Mouse (Mus musculus): ENCODE data around the gene Cwc25. TPM values are rescaled to one million over a fixed set of nuclear protein-coding genes. Genes with fewer than 3 reads are reported as not detected.
"Not testable (repeated sequence)": the region's sequence is repeated elsewhere in the genome, so short reads cannot be mapped to it uniquely, and the experiment has no call there.

The Cwc25 gene
- total and polyA plus RNA-seq, 2 experiments from 2014 or later = 11.8 to 15.5 TPM

GRCm38 (mm10) chr11:97740190-97740589 lies 26.2 kb downstream of the Cwc25 start:
- no peak overlapping the region for H3K27ac ChIP-seq (ENCODE audit: low read depth, low read length)
- no peak overlapping the region for H3K9ac ChIP-seq
- ATAC-seq = no peak
- H3K36me3 ChIP-seq (ENCODE audit: insufficient read depth) = no peaks in the 10 kb centered on the region
- H3K27me3 ChIP-seq (ENCODE audit: insufficient read depth, low read length) = no peaks in the 10 kb centered on the region
- no peak overlapping the region for H3K4me2 ChIP-seq (ENCODE audit: low read depth)
- no peak overlapping the region for H3K4me3 ChIP-seq (ENCODE audit: low read depth, low read length)
- H3K4me1 ChIP-seq (ENCODE audit: insufficient read depth) = peaks cover 18% of the 10 kb centered on the region
- WGBS = 35% methylated on average over 7 of the region's 7 CpGs
- H3K9me3 ChIP-seq (ENCODE audit: low read length) = no peaks in the 10 kb centered on the region
- no peak for TF ChIP-seq CTCF (IDR thresholded peaks at IDR 0.05; ENCODE audit: low read depth)
- DNase-seq = no peak

GRCm38 (mm10) chr11:97739155-97739554 lies 27.2 kb downstream of the Cwc25 start:
- Histone ChIP-seq H3K9ac (no peak overlapping the region), H3K4me1 (ENCODE audit: insufficient read depth) (peaks cover 18% of the 10 kb centered on the region), H3K36me3 (ENCODE audit: insufficient read depth) (no peaks in the 10 kb centered on the region), H3K4me3 (ENCODE audit: low read depth, low read length) (no peak overlapping the region), H3K27me3 (ENCODE audit: insufficient read depth, low read length) (no peaks in the 10 kb centered on the region), H3K27ac (ENCODE audit: low read depth, low read length) (no peak overlapping the region), H3K9me3 (ENCODE audit: low read length) (no peaks in the 10 kb centered on the region), H3K4me2 (ENCODE audit: low read depth) (no peak overlapping the region)
- peak; percentile 29 for TF ChIP-seq CTCF (IDR thresholded peaks at IDR 0.05; ENCODE audit: low read depth)
- ATAC-seq = no peak
- no peak for DNase-seq
- 92% methylated on average over 3 of the region's 3 CpGs for WGBS

GRCm38 (mm10) chr11:97738703-97739102 lies 27.7 kb downstream of the Cwc25 start:
- 67% methylated on average over 6 of the region's 6 CpGs for WGBS
- no peak for DNase-seq
- Histone ChIP-seq H3K27me3 (ENCODE audit: insufficient read depth, low read length) (no peaks in the 10 kb centered on the region), H3K9me3 (ENCODE audit: low read length) (no peaks in the 10 kb centered on the region), H3K4me3 (ENCODE audit: low read depth, low read length) (no peak overlapping the region), H3K4me2 (ENCODE audit: low read depth) (no peak overlapping the region), H3K36me3 (ENCODE audit: insufficient read depth) (no peaks in the 10 kb centered on the region), H3K27ac (ENCODE audit: low read depth, low read length) (no peak overlapping the region), H3K9ac (no peak overlapping the region), H3K4me1 (ENCODE audit: insufficient read depth) (peaks cover 17% of the 10 kb centered on the region)
- TF ChIP-seq CTCF (IDR thresholded peaks at IDR 0.05; ENCODE audit: low read depth) = peak; percentile 46
- no peak for ATAC-seq

- no peaks in the 10 kb centered on the region for H3K27me3 ChIP-seq (ENCODE audit: insufficient read depth, low read length)
- H3K36me3 ChIP-seq (ENCODE audit: insufficient read depth) = no peaks in the 10 kb centered on the region; the same call in 1 of the 2 replicates
- ATAC-seq (no peak), DNase-seq (no peak)
- H3K27ac ChIP-seq (ENCODE audit: low read depth, low read length) = no peak overlapping the region
- TF ChIP-seq CTCF (IDR thresholded peaks at IDR 0.05; ENCODE audit: low read depth) = no peak
- no peak overlapping the region for H3K4me2 ChIP-seq (ENCODE audit: low read depth)
- no peak overlapping the region for H3K9ac ChIP-seq
- H3K4me3 ChIP-seq (ENCODE audit: low read depth, low read length) = no peak overlapping the region
- H3K9me3 ChIP-seq (ENCODE audit: low read length) = no peaks in the 10 kb centered on the region
- peaks cover 6% of the 10 kb centered on the region; the same call in 1 of the 2 replicates for H3K4me1 ChIP-seq (ENCODE audit: insufficient read depth)
- WGBS = 43% methylated on average over 4 of the region's 4 CpGs
These were observed 28.8 kb downstream of the Cwc25 start for GRCm38 (mm10) chr11:97737600-97737999.

DNA sequence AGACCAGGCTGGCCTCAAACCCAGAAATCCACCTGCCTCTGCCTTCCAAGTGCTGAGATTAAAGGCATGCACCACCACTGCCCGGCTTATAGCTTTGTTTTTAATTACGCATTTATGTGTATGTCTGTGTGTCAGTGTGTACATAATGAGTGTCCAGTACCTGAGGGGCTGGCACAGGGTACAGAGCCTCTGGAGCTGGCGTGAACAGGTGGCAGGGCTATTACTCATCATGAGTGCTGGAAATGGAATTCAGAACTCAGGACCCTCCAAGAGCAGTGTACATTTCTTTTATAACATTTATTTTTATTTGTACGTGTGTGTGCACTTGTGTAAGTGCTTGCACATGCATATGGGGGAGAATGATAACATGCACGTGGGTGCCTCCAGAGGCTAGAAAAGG lies 29.7 kb downstream of the Cwc25 start:
- Histone ChIP-seq H3K9me3 (ENCODE audit: low read length) (no peaks in the 10 kb centered on the region), H3K4me3 (ENCODE audit: low read depth, low read length) (no peak overlapping the region), H3K27me3 (ENCODE audit: insufficient read depth, low read length) (no peaks in the 10 kb centered on the region), H3K4me1 (ENCODE audit: insufficient read depth) (no peaks in the 10 kb centered on the region), H3K4me2 (ENCODE audit: low read depth) (no peak overlapping the region), H3K9ac (no peak overlapping the region), H3K36me3 (ENCODE audit: insufficient read depth) (peaks cover 6% of the 10 kb centered on the region; the same call in 1 of the 2 replicates), H3K27ac (ENCODE audit: low read depth, low read length) (no peak overlapping the region)
- no peak for DNase-seq
- WGBS = 90% methylated on average over 5 of the region's 5 CpGs
- TF ChIP-seq CTCF (IDR thresholded peaks at IDR 0.05; ENCODE audit: low read depth) = no peak
- ATAC-seq = no peak

DNA sequence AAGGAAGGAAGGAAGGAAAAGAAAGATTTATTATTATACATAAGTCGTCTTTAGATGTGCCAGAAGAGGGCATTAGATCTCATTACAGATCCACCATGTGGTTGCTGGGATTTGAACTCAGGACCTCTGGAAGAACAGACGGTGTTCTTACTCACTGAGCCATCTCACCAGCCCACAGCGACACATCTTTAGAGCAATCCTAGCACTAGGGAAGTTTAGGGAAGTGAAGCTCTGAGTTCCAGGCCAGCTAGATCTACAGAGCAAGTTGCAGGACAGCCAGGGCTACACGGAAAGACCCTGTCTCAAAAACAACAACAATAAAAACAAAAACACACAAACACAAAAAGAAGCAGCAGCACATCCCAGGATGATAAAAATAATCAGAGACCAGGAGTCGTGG lies 31.5 kb downstream of the Cwc25 start:
- not testable (repeated sequence) for H3K4me1 ChIP-seq (ENCODE audit: insufficient read depth); DNase-seq; H3K9me3 ChIP-seq (ENCODE audit: low read length); H3K27me3 ChIP-seq (ENCODE audit: insufficient read depth, low read length); ATAC-seq; H3K27ac ChIP-seq (ENCODE audit: low read depth, low read length); H3K4me2 ChIP-seq (ENCODE audit: low read depth); H3K4me3 ChIP-seq (ENCODE audit: low read depth, low read length); H3K9ac ChIP-seq
- WGBS = 87% methylated on average over 5 of the region's 5 CpGs
- H3K36me3 ChIP-seq (ENCODE audit: insufficient read depth) = peaks cover 20% of the 10 kb centered on the region

DNA sequence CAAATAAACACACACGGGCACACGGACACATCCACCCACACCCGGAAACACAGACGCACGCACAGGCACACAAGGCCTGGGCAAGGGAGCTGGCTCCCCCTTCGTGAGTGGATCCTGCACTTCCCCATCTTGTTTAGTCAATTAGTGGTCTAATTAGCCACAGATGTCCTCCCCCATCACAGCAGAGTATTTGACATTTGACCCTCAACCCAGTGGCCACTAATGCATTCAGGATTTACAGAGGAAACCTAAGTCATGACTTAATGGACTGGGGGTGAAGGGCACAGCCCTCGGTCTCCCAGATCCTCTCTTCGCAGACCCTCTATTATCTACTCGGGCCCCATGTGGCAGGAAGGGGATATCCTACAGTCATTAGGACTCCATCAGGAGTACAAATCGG lies 32.7 kb downstream of the Cwc25 start:
- no peak for DNase-seq
- Histone ChIP-seq H3K4me1 (ENCODE audit: insufficient read depth) (no peaks in the 10 kb centered on the region), H3K27ac (ENCODE audit: low read depth, low read length) (no peak overlapping the region), H3K4me2 (ENCODE audit: low read depth) (no peak overlapping the region), H3K36me3 (ENCODE audit: insufficient read depth) (peaks cover 31% of the 10 kb centered on the region), H3K27me3 (ENCODE audit: insufficient read depth, low read length) (no peaks in the 10 kb centered on the region), H3K4me3 (ENCODE audit: low read depth, low read length) (no peak overlapping the region), H3K9ac (no peak overlapping the region), H3K9me3 (ENCODE audit: low read length) (no peaks in the 10 kb centered on the region)
- TF ChIP-seq CTCF (IDR thresholded peaks at IDR 0.05; ENCODE audit: low read depth) = no peak
- ATAC-seq = no peak
- 40% methylated on average over 10 of the region's 10 CpGs for WGBS

- TF ChIP-seq CTCF (IDR thresholded peaks at IDR 0.05; ENCODE audit: low read depth) = no peak
- DNase-seq (no peak), ATAC-seq (no peak)
- Histone ChIP-seq H3K27me3 (ENCODE audit: insufficient read depth, low read length) (no peaks in the 10 kb centered on the region), H3K4me1 (ENCODE audit: insufficient read depth) (no peaks in the 10 kb centered on the region), H3K9me3 (ENCODE audit: low read length) (no peaks in the 10 kb centered on the region), H3K4me3 (ENCODE audit: low read depth, low read length) (no peak overlapping the region), H3K9ac (no peak overlapping the region), H3K4me2 (ENCODE audit: low read depth) (no peak overlapping the region), H3K27ac (ENCODE audit: low read depth, low read length) (no peak overlapping the region), H3K36me3 (ENCODE audit: insufficient read depth) (peaks cover 77% of the 10 kb centered on the region)
- WGBS = 88% methylated on average over 7 of the region's 7 CpGs
These were observed 37.6 kb downstream of the Cwc25 start for GRCm38 (mm10) chr11:97728730-97729129.

All from forebrain, postnatal 0 days (tissue).